Mouse (Mus musculus) heart, embryonic 14.5 days (tissue): ENCODE data around the gene Nwd1. TPM values are rescaled to one million over a fixed set of nuclear protein-coding genes. Genes with fewer than 3 reads are reported as not detected.
A peak's percentile ranks its signal among the peaks of the same experiment; 100 is the strongest.

Source experiments
- ATAC-seq: fragments of 200-750 bp; cut with Nextera tagmentation; 2 replicates; pipeline ENCODE4 v1.8.0; 2017; ENCODE audit warnings: low read depth, moderate TSS enrichment; ENCODE audit not compliant: insufficient number of reproducible peaks, insufficient read depth, low FRiP score
- H3K27ac ChIP-seq, 2 experiments: fragments of 200-500 bp in 1 of 2; fragments of 300-500 bp in 1 of 2; sonication (generic) in 1 of 2; replicated peaks in 1 of 2; 2 replicates each; pipeline ENCODE4 v1.5.1; 2012 to 2014; ENCODE audit warnings: low read depth in 2 of 2, low read length in 2 of 2, control low read depth in 1 of 2, mild to moderate bottlenecking in 1 of 2, mixed read lengths in 1 of 2; ENCODE audit not compliant: control insufficient read depth in 1 of 2, insufficient read depth in 1 of 2
- H3K27me3 ChIP-seq: fragments of 300-500 bp; sonication (generic); 2 replicates; pipeline ENCODE4 v1.6.1; 2014; ENCODE audit warnings: mild to moderate bottlenecking, low read length, control low read depth; ENCODE audit not compliant: control insufficient read depth, insufficient read depth
- H3K36me3 ChIP-seq: fragments of 300-500 bp; sonication (generic); 2 replicates; pipeline ENCODE4 v1.6.1; 2014; ENCODE audit warnings: mild to moderate bottlenecking, control low read depth, low read length, mixed read lengths; ENCODE audit not compliant: control insufficient read depth, insufficient read depth
- H3K4me1 ChIP-seq, 2 experiments: fragments of 200-500 bp in 1 of 2; fragments of 300-500 bp in 1 of 2; sonication (generic) in 1 of 2; 2 replicates each; pipeline ENCODE4 v1.6.1; 2012 to 2014; ENCODE audit warnings: low read length in 2 of 2, control low read depth in 1 of 2, mixed read lengths in 1 of 2; ENCODE audit not compliant: control insufficient read depth in 2 of 2, insufficient read depth in 2 of 2
- H3K4me2 ChIP-seq: fragments of 300-500 bp; sonication (generic); 2 replicates; pipeline ENCODE4 v1.6.1; 2014; ENCODE audit warnings: mild to moderate bottlenecking, low read length
- H3K4me3 ChIP-seq, 2 experiments: fragments of 200-500 bp in 1 of 2; fragments of 300-500 bp in 1 of 2; sonication (generic) in 1 of 2; 2 replicates each; pipeline ENCODE4 v1.5.1; 2012 to 2014; ENCODE audit warnings: low read length in 2 of 2, mild to moderate bottlenecking in 2 of 2, control low read depth in 1 of 2, low read depth in 1 of 2, moderate library complexity in 1 of 2; ENCODE audit not compliant: control insufficient read depth in 1 of 2, insufficient read depth in 1 of 2
- H3K9ac ChIP-seq: fragments of 300-500 bp; sonication (generic); 2 replicates; pipeline ENCODE4 v1.6.1; 2014; ENCODE audit warnings: mild to moderate bottlenecking, low read length
- H3K9me3 ChIP-seq: fragments of 300-500 bp; sonication (generic); 2 replicates; pipeline ENCODE4 v1.6.1; 2016; ENCODE audit warnings: low read length, control low read depth; ENCODE audit not compliant: control insufficient read depth
- WGBS: fragments of 180-500 bp; shearing (Covaris S2); extraction: QIAGEN DNeasy Blood & Tissue Kit; methylation state at CpG from one replicate; pipeline ENCODE4 v1.1.7; 2014; 5-methylcytosine and 5-hydroxymethylcytosine counted together
- polyA plus RNA-seq: library from polyadenylated mRNA; unstranded; fragments of >200 nt; fragmentation: Nextera tagmentation; extraction: Ambion mirVana; gene quantifications from 2 replicates; pipeline ENCODE4 v1.2.1, GENCODE M21; 2014

Gene Nwd1
- polyA plus RNA-seq: 0.14 and 0.19 TPM in 2 replicates

DNA sequence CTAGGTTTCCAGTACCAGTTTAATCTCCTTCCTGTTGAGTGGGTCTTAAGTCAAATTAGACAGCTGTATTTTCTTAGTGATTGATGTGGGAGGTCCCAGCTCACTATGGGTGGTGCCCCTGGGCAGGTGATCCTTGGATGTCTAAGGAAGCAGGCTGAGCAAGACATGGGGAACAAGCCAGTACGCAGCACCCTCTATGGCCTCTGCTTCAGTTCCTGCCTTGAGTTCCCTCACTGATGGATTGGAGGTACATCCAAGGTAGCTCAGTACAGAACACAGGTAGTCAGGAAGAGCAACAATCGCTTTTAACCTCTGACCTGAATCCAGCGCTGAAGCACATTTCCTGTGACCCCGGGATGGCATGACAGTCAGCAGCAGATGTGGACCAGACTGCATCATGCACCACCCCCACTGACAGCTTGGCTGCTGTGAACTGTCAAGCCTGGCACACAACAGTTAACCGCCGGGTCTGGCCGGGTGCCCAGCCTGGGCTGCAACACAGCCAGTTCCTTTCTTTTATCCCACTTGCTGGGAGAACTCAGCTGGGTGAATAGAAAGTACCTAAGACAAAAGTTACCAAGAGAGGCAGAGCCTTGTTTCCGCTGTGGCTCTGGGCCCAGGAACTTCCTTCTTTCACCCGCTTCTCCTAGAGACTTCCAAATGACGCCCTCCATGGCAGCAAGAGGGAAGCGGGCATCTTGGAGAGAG is at the start of gene Nwd1:
TSS of gene Nwd1 (plus strand) at position 652 of the 708 bp plus-strand sequence.
- H3K9ac ChIP-seq: no peak within 1 kb of the TSS
- ATAC-seq: peak; percentile 77; the same call in 1 of the 2 replicates
- no peaks in the 10 kb centered on the region for H3K9me3 ChIP-seq
- H3K36me3 ChIP-seq: no peaks in the 10 kb centered on the region
- H3K4me3 ChIP-seq: no peak within 1 kb of the TSS
- WGBS: 21% methylated on average over 11 of the region's 11 CpGs
- H3K4me2 ChIP-seq: peak within 1 kb of the TSS; percentile 44
- no peaks in the 10 kb centered on the region for H3K27me3 ChIP-seq
- H3K4me1 ChIP-seq: peaks cover 9 to 16% of the 10 kb centered on the region in 2 experiments
- peak within 1 kb of the TSS; percentile 75 to 76 for H3K27ac ChIP-seq

DNA sequence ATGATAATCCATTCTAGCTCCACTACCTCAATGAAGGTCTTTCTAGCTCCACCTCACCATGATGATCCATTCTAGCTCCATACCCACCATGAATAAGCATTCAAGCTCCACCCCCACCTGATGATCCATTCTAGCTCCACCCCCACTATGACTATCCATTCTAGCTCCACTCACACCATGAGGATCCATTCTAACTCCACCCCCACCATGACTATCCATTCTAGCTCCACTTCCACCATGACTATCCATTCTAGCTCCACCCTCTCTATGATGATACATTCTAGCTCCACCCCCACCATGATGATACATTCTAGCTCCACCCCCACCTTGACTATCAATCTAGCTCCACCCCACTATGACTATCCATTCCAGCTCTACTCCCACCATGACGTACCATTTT is 3.6 kb upstream of the Nwd1 start:
- no peaks in the 10 kb centered on the region for H3K9me3 ChIP-seq
- H3K4me1 ChIP-seq: peaks cover 9 to 16% of the 10 kb centered on the region in 2 experiments
- H3K4me2 ChIP-seq: no peak overlapping the region
- no peaks in the 10 kb centered on the region for H3K36me3 ChIP-seq
- H3K4me3 ChIP-seq: no peak overlapping the region
- ATAC-seq: peak; percentile 47; the same call in 1 of the 2 replicates
- H3K27ac ChIP-seq: no peak overlapping the region
- H3K9ac ChIP-seq: no peak overlapping the region
- WGBS: 94% methylated on average over 1 of the region's 1 CpGs
- no peaks in the 10 kb centered on the region for H3K27me3 ChIP-seq

DNA sequence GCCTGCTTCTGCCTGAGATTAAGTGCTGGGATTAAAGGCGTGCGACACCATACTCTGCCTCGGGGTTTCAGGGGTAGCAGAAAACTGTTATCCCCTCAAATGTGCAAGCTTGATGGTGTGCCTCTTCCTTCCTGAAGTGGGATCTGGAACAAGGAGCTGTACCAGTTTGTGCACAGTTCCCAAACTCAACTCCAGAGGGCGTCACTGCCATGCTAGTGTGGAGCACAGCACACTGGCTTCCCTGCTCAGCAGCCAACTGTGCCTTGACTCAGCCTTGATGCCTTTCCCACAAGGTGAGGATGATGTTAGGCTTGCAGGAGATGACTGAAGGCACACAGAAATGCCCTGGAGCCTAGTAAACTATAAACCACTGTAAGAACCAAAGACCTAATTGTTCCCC is 1.9 kb upstream of the Nwd1 start:
- Histone ChIP-seq H3K4me2 (no peak overlapping the region), H3K4me3 (no peak overlapping the region), H3K9ac (no peak overlapping the region), H3K27ac (no peak overlapping the region), H3K27me3 (no peaks in the 10 kb centered on the region), H3K36me3 (no peaks in the 10 kb centered on the region), H3K9me3 (no peaks in the 10 kb centered on the region), H3K4me1 (peaks cover 9 to 16% of the 10 kb centered on the region in 2 experiments)
- 59% methylated on average over 4 of the region's 4 CpGs for WGBS
- no peak for ATAC-seq

DNA sequence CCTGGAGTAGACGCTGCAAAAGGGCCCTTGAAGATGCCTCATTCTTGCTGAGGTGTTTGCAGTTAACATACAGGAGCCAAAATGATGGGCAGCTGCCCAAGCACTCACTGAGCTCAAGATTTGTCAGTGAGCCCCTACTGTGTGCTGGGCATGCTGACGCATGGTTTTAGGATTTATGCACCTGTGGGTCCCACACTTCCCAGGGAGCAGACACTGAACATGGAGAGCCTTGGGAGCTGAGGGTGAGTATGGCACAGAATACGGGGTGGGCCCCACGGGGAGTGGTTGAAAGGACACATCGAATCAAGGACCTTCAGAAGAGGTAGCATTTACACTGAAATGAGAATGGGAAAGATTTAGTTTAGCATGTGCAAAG is 245 bp downstream of the Nwd1 start:
- Histone ChIP-seq H3K9ac (no peak overlapping the region), H3K4me3 (no peak overlapping the region), H3K36me3 (no peaks in the 10 kb centered on the region), H3K27me3 (no peaks in the 10 kb centered on the region), H3K27ac (peak overlapping the region; percentile 75 to 76), H3K4me1 (peaks cover 9 to 16% of the 10 kb centered on the region in 2 experiments), H3K9me3 (no peaks in the 10 kb centered on the region), H3K4me2 (peak overlapping the region; percentile 44)
- no peak for ATAC-seq
- 64% methylated on average over 5 of the region's 5 CpGs for WGBS

DNA sequence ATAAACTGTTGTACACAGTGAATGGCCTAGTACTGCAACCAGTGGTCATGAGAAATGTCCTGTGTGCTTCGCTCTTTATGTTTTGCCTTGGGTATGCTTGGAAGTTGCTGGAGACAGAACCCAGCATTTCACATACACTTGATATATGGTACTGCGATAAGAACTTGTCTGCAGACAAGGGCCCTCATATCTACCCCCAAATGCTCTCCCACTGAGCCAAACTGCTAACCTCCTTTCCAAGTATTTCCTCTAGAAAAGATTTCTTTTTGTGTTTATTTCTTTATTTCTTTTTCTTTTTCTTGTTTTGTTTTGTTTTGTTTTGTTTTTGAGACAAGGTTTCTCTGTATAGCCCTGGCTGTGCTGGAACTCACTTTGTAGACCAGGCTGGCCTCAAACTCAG is 4.2 kb downstream of the Nwd1 start:
- H3K36me3 ChIP-seq: no peaks in the 10 kb centered on the region
- H3K9ac ChIP-seq: no peak overlapping the region
- H3K9me3 ChIP-seq: no peaks in the 10 kb centered on the region
- H3K27me3 ChIP-seq: no peaks in the 10 kb centered on the region
- no peak overlapping the region for H3K4me2 ChIP-seq
- no peak overlapping the region for H3K27ac ChIP-seq
- H3K4me1 ChIP-seq: peaks cover 9 to 19% of the 10 kb centered on the region in 2 experiments
- H3K4me3 ChIP-seq: no peak overlapping the region
- WGBS: 86% methylated on average over 2 of the region's 2 CpGs
- no peak for ATAC-seq

DNA sequence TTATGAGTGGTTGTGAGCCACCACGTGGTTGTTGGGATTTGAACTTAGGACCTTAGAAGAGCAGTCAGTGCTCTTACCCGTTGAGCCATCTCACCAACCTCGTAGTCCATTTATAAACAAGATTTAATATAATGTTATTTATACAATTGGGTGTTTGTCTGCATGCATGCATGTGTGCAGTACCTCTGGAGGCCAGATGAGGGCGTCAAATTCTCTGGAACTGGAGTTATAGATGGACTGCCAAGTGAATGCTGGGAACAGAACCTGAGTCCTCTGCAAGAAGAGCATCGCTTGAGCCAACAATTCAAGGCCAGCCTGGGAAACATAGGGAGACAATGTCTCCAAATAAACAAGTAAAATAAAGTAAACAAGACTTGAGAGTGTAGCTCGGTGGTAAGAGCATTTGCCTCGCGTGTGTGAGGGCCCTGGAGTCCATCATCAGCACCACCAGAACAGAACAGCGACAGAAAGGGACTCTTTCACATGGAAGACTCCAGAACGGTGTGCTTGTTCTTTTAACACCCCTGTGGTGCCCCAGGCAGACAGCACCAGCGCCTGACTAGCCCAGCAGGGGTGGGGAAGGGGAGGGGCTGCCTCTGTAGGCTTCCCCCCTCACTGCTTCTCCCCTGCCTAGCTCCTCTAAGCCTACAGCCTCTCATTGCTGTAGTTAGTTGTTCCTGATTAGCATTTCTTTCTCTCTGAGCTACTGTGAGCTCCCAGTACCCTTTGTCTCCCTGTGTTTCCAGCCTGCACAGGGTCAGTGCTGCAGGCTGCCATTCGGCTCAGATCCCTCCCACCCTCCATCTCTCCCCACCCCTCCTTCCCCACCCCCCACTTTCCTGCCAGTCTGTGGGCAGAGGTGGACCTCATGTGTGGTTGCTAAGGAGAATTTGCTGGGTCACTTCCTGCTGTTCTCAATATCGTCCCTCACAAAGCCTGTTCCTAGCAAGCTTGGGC is 8.3 kb downstream of the Nwd1 start:
- 23% methylated on average over 13 of the region's 13 CpGs for WGBS
- no peak for ATAC-seq
- H3K27ac ChIP-seq: no peak overlapping the region
- H3K36me3 ChIP-seq: no peaks in the 10 kb centered on the region
- H3K4me2 ChIP-seq: peak overlapping the region; percentile 6; the same call in 1 of the 2 replicates
- no peaks in the 10 kb centered on the region for H3K9me3 ChIP-seq
- no peak overlapping the region for H3K9ac ChIP-seq
- no peaks in the 10 kb centered on the region for H3K27me3 ChIP-seq
- no peak overlapping the region for H3K4me3 ChIP-seq
- peaks cover 0 to 5% of the 10 kb centered on the region in 2 experiments; a peak in 2 of 4 replicates for H3K4me1 ChIP-seq

DNA sequence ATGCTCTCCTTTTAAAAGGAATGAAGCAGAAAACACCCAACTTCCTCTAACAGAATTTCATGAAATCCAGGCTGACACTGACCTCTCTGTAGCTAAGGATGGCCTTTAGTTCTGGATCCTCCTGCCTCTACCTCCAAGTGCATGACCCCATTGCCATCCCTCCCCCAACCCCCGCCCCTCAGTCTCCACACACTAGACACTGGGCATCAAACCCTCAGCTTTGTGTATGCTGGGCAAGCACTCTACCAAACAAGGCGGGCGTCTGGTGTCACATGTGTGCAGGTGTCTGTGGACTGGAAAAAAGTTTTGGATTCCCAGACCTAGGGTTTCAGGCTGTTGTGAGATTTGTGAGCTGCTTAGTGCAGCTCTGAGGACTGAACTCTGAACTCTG is 9.0 kb downstream of the Nwd1 start:
- no peaks in the 10 kb centered on the region for H3K27me3 ChIP-seq
- WGBS: 66% methylated on average over 3 of the region's 3 CpGs
- H3K4me1 ChIP-seq: peaks cover 0 to 5% of the 10 kb centered on the region in 2 experiments; a peak in 2 of 4 replicates
- H3K36me3 ChIP-seq: no peaks in the 10 kb centered on the region
- H3K27ac ChIP-seq: no peak overlapping the region
- no peaks in the 10 kb centered on the region for H3K9me3 ChIP-seq
- H3K9ac ChIP-seq: no peak overlapping the region
- H3K4me3 ChIP-seq: no peak overlapping the region
- no peak for ATAC-seq
- H3K4me2 ChIP-seq: no peak overlapping the region
